Mouse (Mus musculus) layer of hippocampus, adult 8-10 months (tissue): Measurements from ENCODE around the gene Kcnn1. TPM values are rescaled to one million over a fixed set of nuclear protein-coding genes. Genes with fewer than 3 reads are reported as not detected.
A peak's percentile ranks its signal among the peaks of the same experiment; 100 is the strongest.
"Not testable (repeated sequence)": the region's sequence is repeated elsewhere in the genome, so short reads cannot be mapped to it uniquely, and the experiment has no call there.

Experiments used
- DNase-seq, 2 experiments: peaks; one replicate each; pipeline ENCODE4 v3.0.0; 2022; ENCODE audit warnings: low spot score in 2 of 2
- total RNA-seq, 4 experiments: library from RNA; stranded (reverse); gene quantifications; 2 replicates each; pipeline ENCODE4 v1.2.4; 2022

Kcnn1 gene
- total RNA-seq, result 10 to 100 TPM; 16.5 to 20.0 (median 16.6) TPM

GRCm38 (mm10) chr8:70862824-70863641 is at the start of gene Kcnn1:
Gene Kcnn1 (minus strand): TSS chr8:70863258.
- no peak for DNase-seq

DNA sequence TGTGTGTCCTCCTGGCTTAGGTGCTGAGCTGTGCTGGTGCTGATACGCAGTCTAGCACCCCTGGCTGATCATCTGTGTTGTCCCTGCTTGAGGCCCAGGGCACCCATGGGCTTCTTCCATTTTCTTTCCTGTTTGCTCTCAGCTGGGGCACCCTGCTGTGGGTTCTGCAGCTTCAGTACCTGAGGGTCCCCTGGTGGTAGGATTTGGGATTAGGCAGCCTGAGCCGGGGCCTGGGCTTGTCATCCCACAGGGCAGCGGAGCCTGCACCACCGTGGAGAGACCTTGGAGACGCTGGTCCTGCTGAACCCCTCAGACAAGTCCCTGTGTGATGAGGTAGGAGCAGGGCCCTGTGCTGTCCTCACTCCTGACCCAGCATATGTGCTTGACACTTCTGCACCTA is 48.5 kb upstream of the Kcnn1 start:
- no peak for DNase-seq

DNA sequence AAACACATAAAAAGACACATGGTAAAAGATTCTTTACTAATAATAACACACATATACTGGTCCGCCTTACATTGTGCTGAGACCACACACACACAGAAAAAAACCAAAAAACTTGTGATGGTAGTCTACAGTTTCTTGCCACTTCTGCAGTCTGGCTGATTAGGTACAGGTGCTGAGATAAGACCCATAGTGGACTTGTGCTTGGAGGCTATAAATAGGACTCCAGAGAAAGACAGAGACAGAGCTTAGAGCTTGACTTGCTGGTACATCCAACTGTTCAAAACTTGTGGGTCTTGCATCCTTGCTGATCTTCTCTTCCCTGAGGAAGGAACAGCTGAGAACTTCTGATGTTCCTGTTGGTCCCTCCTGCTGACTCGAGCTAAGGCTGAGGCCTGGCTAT is 44.5 kb upstream of the Kcnn1 start:
- DNase-seq, result no peak

- DNase-seq, result peak; percentile 73 to 75
Observed at GRCm38 (mm10) chr8:70905831-70906736, 43.0 kb upstream of the Kcnn1 start, which contains the start of gene Map1s. Gene Map1s (plus strand): TSS chr8:70905932.

- DNase-seq, result no peak
Observed at GRCm38 (mm10) chr8:70905463-70905830, 42.4 kb upstream of the Kcnn1 start.

DNA sequence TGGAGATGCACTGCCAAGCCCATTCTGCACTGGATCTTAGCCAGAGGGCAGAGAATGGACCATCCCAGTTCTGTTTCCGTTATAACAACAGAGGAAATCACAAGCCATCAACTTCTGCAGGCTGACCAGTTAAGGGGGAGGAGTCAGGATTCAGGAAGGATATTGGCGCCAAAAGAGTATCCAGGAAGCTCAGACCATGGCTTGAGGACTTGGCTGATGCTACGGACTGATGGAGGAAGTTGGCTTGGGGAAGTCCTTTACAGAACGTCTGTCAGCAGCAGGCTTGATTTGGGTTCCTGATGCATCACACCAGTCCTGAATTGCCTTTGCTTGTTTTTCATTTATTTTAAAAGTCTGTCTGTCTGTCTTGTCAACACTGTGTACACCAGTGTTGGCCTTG is 41.5 kb upstream of the Kcnn1 start:
- no peak for DNase-seq

GRCm38 (mm10) chr8:70903582-70903981 is 40.5 kb upstream of the Kcnn1 start:
- no peak for DNase-seq

DNA sequence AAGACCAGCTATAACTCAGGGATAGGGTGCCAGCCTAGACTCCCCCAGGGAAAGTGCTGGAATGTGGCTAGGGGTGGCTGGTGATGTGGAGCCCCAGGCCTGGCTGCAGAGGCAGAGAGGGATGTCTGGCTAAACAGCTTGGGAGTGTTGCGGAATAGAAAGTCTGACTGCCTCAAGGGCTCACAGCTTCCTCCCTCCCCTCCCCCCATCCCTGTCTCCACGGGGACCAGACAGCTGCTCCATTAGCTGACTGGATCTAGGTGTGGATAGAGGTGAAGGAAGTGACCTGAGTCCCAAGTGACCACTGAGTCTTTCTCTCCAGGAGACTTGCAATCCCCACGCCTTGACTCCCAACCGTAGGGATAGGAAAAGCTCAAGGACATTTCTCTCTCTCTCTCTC is 40.1 kb upstream of the Kcnn1 start:
- no peak for DNase-seq

DNA sequence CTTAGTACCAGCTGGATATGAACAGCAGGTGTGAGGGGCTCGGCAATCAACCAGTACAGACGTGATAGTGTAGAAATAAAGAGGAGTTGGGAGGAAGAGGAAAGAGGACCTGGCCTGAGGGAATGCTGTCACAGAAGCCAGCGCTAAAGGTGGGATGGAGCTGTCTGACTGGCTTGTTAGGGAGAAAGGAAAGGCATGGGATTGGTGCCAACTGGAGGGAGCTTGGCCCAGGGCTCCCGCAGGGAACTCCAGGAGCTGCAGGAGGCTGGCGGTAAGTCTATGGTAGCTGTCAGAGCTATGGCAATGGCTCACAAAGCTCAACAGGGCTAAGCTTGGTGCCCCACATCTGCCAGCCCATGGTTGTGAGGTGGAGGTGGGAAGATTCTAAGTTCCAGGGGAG is 39.2 kb upstream of the Kcnn1 start:
- DNase-seq, result no peak

GRCm38 (mm10) chr8:70900872-70901387 is 37.9 kb upstream of the Kcnn1 start:
- DNase-seq, result no peak

GRCm38 (mm10) chr8:70899226-70899625 is 36.2 kb upstream of the Kcnn1 start:
- DNase-seq, result no peak

DNA sequence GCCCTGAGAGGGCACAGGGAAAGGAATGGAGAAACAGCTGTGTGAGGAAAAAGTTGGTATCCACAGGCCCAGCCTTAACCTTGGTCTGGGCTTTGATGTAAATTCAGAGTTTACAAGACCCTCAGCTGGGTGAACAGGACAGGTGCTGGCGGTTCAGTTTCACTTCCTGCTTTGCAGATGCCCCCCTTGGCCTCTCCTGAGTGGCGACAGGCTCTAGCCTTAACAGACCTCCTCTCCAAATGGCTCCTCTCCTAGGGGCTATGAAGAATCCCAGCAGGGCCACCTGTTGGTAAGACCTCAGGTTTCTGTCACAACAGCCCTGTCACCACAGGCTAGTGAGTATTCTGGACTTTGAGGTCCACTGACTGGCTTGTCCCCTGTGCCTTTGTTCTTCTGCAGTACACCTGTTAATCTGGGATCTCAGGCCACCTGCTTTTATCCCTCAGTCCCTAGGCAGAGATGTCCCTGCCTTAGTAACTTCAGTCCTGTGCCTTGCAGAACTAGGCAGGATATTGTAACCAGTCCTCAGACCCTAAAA is 35.7 kb upstream of the Kcnn1 start:
- DNase-seq, result no peak

- DNase-seq, result peak; percentile 77 to 90
Observed at GRCm38 (mm10) chr8:70897681-70898413, 34.8 kb upstream of the Kcnn1 start.

DNA sequence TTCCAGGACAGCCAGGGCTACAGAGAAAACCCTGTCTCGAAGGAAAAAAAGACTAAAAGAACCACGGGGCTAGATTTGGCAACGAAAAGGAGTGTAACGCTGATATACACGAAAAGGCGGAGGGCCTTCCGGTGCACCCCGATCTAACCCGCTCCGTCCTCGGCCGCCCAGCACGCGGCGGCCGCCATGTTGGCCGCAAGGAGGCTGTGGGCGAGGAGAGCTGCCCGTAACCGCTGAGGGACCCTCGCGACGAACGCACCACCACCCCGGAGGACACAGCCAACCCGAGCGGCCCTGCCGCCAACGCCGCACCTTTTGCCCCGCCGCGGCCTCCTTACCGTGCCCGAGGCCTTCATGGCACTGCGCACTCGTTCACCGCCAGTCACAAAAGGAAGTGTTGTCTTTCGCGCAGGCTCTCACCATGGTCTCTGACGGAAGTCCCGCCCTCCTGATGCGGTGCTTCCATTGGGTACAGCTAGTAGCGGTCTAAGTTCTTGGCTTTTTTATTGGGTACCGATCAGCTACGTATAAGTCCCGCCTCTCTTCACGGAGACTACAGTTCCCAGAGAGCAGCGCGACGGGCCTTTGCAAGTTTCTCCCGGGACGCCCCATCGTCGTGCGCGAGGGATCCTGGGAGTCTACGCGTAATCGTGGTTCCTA is 34.1 kb upstream of the Kcnn1 start, which contains the start of gene Rpl18a:
TSS of gene Rpl18a (minus strand) at position 392 of the 660 bp plus-strand sequence.
- peak; percentile 96 to 98 for DNase-seq

GRCm38 (mm10) chr8:70896316-70897020 is 33.4 kb upstream of the Kcnn1 start:
- no peak for DNase-seq

- not testable (repeated sequence) for DNase-seq
Observed at GRCm38 (mm10) chr8:70895571-70896259, 32.7 kb upstream of the Kcnn1 start.

DNA sequence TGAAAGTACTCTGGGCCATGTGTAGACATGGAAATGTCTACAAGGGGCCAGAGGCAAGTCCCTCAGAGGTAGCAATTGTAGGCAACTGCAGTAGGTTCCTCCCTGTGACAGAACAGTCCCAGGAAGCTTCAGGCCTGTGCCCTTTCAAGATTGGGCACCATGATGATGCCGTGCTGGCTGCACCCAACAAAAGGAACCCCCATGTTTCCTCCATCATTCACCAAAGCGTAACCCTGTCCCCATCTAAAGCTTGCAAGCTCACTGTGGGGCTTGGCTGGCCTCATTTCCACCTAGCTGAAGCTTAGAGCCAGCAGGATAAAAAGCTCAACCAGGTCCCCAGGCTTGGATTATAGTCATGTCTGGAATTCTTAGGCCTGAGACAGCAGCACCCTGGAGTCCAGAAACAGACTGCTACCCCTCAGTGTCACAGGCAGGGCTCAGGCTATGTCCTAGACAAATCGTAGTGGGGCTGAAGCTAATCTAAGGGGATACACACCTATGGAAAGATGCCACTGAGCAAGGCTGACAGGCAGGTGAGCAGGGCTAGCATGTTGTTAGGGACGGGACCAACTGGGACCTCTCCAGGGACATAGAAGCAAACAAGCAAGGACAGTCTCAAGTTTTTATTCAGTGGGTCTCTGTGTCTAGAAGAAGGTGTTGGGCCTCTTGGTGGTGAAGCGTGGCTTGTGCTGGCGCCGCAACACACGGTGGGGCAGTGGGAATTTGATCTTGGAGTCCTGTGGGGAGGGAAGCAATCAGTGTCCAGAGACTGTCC is 31.9 kb upstream of the Kcnn1 start:
- DNase-seq, result no peak

DNA sequence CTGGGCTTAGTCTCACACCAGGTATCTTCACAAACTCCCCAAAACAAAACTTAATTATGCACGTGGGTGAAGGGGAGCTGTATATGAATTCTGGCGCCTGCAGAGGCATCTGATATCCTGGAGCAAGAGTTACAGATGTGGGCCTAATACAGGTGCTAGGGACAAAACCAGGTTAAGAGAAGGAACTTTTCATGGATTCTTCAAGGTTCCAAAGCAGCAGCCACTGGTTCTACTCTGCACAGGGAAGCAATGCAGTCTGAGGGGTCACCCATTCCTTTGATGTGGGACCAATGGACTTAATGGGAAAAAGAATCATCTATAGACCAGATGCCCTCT is 31.3 kb upstream of the Kcnn1 start:
- DNase-seq, result no peak
